Mouse (Mus musculus) adrenal gland, adult 2 months (tissue): ENCODE measurements around the gene Cyp39a1. TPM values are rescaled to one million over a fixed set of nuclear protein-coding genes. Genes with fewer than 3 reads are reported as not detected.

Experiments
- DNase-seq: peaks from one replicate; pipeline ENCODE4 v3.0.0; 2021
- polyA plus RNA-seq: library from polyadenylated mRNA; depleted of rRNA; stranded (reverse); fragments of >200 nt; gene quantifications from 2 replicates; pipeline ENCODE4 v1.2.3, GENCODE M21; 2012
- total RNA-seq, 2 experiments: library from RNA; stranded (reverse); gene quantifications; 2 replicates each; pipeline ENCODE4 v1.2.3; 2021

The Cyp39a1 gene
- total and polyA plus RNA-seq, 3 experiments: 0.27 to 2.2 (median 2.0) TPM

- no peak for DNase-seq
Measured at GRCm38 (mm10) chr17:43677317-43677716, 10.1 kb downstream of the Cyp39a1 start.

- no peak for DNase-seq
Measured at GRCm38 (mm10) chr17:43684086-43684485, 16.9 kb downstream of the Cyp39a1 start.

GRCm38 (mm10) chr17:43684638-43685037 lies 17.4 kb downstream of the Cyp39a1 start:
- no peak for DNase-seq

GRCm38 (mm10) chr17:43689591-43689990 lies 22.4 kb downstream of the Cyp39a1 start:
- DNase-seq: no peak

GRCm38 (mm10) chr17:43698997-43699649 lies 31.9 kb downstream of the Cyp39a1 start:
- DNase-seq: peak; percentile 61

GRCm38 (mm10) chr17:43701060-43701459 lies 33.8 kb downstream of the Cyp39a1 start:
- peak; percentile 25 for DNase-seq

- DNase-seq: no peak
Measured at GRCm38 (mm10) chr17:43704216-43704930, 37.1 kb downstream of the Cyp39a1 start.

GRCm38 (mm10) chr17:43706749-43707148 lies 39.5 kb downstream of the Cyp39a1 start:
- no peak for DNase-seq

GRCm38 (mm10) chr17:43707254-43707653 lies 40.0 kb downstream of the Cyp39a1 start:
- DNase-seq: peak; percentile 21

- no peak for DNase-seq
Measured at GRCm38 (mm10) chr17:43711557-43712352, 44.5 kb downstream of the Cyp39a1 start.

GRCm38 (mm10) chr17:43714191-43714590 lies 47.0 kb downstream of the Cyp39a1 start:
- DNase-seq: no peak

GRCm38 (mm10) chr17:43716601-43717000 lies 49.4 kb downstream of the Cyp39a1 start:
- no peak for DNase-seq

GRCm38 (mm10) chr17:43719401-43719800 lies 52.2 kb downstream of the Cyp39a1 start:
- DNase-seq: no peak

- DNase-seq: no peak
Measured at GRCm38 (mm10) chr17:43724480-43724879, 57.3 kb downstream of the Cyp39a1 start.

GRCm38 (mm10) chr17:43731327-43731726 lies 64.1 kb downstream of the Cyp39a1 start:
- no peak for DNase-seq

GRCm38 (mm10) chr17:43731976-43732375 lies 64.8 kb downstream of the Cyp39a1 start:
- DNase-seq: no peak

GRCm38 (mm10) chr17:43734252-43734651 lies 67.0 kb downstream of the Cyp39a1 start:
- no peak for DNase-seq

GRCm38 (mm10) chr17:43743933-43744332 lies 76.7 kb downstream of the Cyp39a1 start:
- DNase-seq: no peak

- DNase-seq: no peak
Measured at GRCm38 (mm10) chr17:43744425-43744824, 77.2 kb downstream of the Cyp39a1 start.

GRCm38 (mm10) chr17:43751146-43751545 lies 83.9 kb downstream of the Cyp39a1 start:
- no peak for DNase-seq

GRCm38 (mm10) chr17:43752811-43753210 lies 85.6 kb downstream of the Cyp39a1 start:
- DNase-seq: no peak

GRCm38 (mm10) chr17:43754687-43755086 lies 87.5 kb downstream of the Cyp39a1 start:
- DNase-seq: no peak
